Mouse (Mus musculus): ENCODE data around the gene Exosc6.
A peak's percentile ranks its signal among the peaks of the same experiment; 100 is the strongest.
"Not testable (repeated sequence)": the region's sequence is repeated elsewhere in the genome, so short reads cannot be mapped to it uniquely, and the experiment has no call there.

Gene Exosc6

DNA sequence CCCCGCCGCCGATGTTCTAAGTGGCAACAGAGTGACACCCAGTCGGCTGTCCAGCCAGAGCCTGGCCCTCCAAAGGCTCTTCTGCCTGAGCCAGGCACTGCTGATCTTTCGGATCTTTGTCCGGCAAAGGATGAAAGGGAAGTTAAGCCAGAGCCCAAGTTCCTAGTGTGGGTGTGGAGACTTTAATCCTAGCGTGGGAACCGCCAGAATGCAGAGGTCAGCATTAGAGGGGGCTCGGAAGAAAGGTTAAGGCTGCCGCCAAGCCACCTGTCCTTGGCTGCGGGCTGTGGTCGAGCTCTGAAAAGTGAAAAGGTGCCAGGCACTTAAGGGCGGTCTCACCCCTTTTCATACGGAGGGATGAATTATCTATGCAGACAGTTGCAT is 5.5 kb downstream of the Exosc6 start:
- DNase-seq (ENCODE audit: low spot score in 2 of 2) = no peak

DNA sequence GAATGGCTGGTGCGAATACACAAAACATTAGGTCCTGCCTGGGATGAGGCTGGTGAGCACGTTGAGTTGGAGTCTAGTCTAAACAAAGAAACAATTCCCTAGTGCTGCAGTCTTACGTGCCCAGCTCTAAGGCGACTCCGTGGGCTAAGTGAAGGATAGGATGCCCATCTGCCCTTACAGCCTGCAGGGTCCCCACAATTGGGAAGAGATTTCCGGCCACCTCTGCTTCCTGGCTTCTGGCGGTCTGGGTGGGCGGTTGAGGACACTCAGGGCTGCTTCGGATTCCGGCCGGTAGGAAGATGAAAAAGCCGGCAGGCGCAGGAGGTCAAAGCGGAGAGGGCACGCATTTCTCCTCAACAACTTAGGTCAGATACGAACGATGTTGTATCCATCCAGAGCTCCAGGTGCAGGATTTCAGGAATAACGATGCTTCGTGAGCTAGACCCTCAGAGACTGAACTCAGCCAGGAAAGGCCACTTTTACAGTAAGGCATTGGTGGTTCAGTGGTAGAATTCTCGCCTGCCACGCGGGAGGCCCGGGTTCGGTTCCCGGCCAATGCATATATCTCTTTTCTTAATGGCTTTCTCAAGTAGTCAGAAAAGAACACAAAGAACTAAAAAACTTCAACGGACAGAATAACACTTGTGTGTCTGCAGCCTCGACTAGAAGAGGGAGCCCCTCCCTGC is 6.1 kb downstream of the Exosc6 start:
- DNase-seq (ENCODE audit: low spot score in 2 of 2) = peak; percentile 79 to 96

DNA sequence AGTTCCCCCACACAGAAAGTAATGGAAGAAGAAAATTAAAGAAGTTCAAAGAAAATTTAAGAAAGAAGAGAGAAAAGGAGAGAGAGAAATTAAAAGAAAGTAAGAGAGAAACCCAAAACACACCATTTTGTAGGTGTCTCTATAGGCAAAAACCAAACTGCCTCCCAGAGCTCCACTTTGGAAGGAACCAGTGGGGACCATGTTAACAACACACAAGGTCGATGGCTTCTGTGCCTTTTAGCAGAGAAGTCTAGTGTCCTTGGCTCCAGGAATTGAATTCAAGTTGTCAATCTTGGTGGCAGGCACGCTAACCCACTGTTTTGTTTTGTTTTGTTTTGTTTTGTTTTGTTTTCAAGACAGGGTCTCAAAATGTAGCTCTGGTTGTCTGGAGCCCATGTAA is 6.8 kb downstream of the Exosc6 start:
- DNase-seq (ENCODE audit: low spot score in 2 of 2) = no peak

DNA sequence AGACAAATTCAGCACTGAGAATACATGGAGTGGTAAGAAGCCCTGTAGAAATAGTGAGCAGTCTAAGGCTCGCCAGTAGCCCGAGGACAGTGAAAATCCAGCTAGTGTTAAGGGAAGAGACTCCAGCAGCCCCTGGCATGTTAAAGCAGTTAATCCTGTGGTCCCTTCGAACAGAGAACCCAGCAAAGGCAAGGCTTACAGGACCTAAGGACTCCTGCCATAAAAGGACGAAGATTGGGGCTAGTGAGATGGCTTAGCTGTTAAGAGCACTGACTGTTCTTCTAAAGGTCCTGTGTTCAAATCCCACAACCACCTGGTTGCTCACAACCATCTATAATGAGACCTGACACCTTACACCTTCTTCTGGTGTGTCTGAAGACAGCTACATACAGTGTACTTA is 10.2 kb downstream of the Exosc6 start:
- no peak for DNase-seq (ENCODE audit: low spot score in 2 of 2)

DNA sequence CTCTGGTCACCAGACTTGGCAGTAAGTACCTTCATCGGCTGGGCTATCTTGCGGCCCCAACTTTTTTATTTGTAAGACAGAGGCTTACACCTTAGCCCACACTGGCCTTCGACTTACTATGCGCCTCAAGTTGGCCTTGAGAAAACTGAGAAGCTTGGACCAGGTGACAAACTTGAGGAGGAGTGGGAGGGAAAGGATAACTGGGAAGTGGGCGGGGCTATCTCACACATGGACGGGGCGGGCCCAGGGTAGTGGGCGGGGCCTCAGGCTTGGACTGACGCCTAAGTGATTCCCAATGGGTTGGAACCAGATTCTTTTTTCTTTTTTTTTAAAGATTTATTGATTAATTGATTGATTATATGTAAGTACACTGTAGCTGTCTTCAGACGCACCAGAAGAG is 11.3 kb downstream of the Exosc6 start:
- no peak for DNase-seq (ENCODE audit: low spot score in 2 of 2)

DNA sequence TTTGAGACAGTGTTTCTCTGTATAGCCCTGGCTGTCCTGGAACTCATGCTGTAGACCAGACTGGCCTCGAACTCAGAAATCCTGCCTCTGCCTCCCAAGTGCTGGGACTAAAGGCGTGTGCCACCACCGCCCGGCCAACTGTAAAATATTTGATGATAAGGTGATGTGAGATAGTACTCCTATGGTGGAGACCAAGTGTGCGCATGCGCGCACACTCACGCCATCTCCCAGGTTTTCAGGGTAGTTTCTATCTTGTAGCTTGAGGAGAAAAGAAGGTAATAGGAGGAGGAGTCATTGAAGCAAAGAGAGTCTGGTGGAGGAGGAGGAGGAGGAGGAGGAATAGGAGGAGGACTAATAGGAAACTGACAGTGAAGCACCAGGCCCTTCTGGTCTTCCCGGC is 12.5 kb downstream of the Exosc6 start:
- not testable (repeated sequence) for DNase-seq (ENCODE audit: low spot score in 2 of 2)

DNA sequence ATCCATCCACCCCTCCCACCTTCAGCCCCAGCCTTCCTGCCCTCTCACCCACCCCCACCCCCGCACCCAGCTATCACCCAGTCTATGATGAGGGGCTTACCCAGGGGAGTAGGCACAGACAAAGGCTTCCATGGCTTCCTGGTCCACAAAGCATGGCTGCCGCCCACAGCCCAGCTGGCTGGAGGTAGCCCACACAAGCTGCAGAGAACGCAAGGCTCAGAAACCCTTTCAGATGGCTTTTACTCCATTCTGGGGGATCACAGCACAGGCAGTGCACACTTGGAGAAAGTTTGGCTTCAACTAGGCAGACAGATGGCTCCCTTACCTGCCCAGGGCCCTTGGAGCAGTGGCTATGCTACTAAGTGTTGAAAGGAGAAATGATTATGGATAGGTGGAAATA is 19.8 kb downstream of the Exosc6 start:
- peak in 1 of 2 experiments; percentile 73 for DNase-seq (ENCODE audit: low spot score in 2 of 2)

DNA sequence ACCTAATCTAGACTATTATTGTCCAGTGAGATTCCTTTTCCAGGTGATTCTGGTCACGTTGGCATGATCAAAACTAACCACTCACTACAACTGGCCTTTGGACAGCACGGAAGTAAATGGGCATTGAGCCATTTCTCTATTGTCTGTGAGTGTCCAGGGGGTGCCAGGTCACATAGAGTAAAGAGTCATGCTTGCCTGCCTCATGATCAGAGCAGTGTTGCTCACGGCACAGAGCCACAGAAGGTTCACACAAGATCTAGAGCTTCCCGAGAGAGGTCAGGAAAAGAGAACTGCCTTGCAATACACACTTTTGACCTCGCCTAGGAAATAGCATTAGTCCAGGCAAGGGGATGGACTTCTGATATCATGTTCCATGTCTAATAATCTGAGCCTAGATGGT is 23.3 kb downstream of the Exosc6 start:
- no peak for DNase-seq (ENCODE audit: low spot score in 2 of 2)

DNA sequence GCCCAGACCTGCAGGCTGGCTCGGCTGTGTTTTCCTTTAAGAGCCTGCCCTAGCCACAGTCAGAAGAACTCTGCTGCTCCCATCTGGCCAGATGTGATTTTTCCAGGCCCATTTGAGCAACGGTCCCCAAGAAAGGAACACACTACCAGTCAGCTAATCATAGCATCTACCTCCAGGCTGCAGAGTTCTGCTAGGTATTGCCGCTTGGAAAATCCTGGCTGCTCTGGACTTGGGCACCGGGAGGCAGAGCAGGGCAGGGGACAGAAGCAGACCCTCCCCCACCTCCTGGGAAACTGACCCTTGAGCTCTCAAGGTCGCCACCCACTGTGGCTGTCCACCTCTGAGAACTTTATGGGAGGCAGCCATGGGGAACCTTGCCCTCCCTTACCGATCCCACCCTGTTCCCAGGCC is 23.7 kb downstream of the Exosc6 start:
- no peak for DNase-seq (ENCODE audit: low spot score in 2 of 2)

DNA sequence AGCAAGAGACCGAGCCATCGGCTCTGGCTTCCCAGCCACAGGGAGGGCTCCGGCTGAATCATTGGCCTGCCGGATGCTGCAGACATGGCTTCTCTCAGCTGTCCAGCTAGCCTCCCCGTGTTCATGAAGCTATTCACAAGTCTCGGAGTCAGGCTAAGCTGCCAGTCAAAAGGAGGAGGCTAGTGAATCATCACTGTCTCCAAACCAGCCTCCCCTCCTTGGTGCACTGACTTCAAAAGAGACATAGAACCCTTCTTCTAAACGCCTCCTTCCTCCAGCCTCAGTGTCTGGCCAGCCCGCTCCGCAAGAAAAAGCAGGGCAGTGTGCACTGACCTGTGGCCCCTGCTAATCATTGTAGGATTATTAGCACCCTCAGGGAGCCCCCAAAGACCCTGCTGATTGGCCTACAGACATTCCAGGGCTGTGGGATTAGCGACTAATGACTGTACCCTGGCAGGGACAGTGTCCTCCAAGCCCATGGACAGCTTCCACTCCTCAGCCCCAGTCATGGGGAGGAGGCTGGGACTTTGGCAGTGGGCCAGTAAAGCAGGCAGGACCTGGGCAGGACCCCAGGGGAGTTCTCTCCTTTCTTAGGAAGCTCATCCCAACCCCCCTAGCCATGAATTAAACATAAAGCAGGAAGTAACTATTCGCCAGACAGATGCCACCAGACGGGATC is 25.6 kb downstream of the Exosc6 start:
- DNase-seq (ENCODE audit: low spot score in 2 of 2) = no peak

DNA sequence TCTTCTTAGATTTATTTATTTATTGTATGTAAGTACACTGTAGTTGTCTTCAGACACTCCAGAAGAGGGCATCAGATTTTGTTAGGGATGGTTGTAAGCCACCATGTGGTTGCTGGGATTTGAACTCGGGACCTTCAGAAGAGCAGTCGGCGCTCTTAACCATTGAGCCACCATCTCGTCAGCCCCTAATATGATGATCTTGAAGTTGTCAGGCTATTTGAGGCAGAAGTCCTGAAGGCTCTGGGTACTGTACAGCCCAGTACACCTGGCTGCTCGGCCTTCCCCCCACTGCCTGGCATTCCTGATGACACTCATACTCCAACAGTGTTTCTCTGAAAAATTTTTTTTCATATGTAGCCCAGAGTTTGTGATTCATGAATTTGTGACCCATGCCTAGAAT is 27.8 kb downstream of the Exosc6 start:
- not testable (repeated sequence) for DNase-seq (ENCODE audit: low spot score in 2 of 2)

DNA sequence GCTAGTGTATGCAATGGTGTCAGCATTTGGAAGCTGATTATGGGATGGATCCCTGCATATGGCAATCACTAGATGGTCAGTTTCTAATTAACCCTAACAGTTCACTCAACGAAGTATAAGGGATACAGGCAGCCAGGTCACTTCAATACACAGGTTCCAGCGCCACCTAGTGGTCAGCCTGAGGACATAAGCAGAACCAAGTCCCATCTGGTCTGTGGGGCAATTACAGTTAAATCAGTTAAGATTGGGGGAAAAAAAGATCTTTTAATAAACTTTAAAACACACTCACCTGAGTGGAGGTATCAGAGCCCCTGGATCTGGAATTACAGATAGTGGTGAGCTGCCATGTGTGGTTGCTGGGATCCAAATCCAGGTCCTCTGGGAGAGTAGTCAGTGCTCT is 34.0 kb downstream of the Exosc6 start:
- peak; percentile 16 to 50 for DNase-seq (ENCODE audit: low spot score in 2 of 2)

DNA sequence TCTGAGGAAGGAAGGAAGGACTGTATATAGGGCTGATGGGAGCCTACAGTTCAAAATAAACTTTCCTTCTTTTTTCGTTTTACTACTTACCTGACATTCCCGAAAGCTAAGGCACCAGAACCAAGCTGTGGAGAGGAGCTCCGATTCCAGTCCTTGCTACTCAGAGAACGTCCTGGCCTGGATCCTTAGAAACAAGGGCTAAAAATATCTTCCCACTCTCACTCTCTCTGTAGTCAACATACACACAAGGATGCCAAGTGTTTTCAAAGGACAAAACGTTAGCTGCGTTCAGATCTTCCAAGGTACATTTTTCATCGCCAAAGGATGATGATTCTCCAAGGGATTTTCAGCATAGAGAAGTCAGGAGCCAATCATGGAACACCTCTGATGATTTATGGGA is 35.6 kb downstream of the Exosc6 start:
- peak in 1 of 2 experiments; percentile 16 for DNase-seq (ENCODE audit: low spot score in 2 of 2)

DNA sequence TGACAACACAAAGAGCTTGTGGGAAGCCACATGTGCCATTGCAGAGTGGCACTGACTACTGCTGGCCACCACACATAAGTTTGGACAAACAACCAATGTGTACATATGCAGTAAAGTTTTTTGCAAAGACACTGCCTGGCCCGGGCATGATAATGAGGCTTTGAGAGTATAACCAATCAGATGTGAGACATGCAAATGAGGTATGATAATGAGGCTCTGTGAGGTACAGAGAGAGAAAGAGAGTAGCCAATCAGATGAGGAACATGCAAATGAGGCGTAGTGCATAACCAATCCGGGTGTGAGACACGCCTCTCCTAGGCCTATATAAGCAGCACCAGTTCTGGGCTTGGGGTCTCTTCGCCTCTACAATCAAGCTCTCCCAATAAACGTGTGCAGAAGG is 36.2 kb downstream of the Exosc6 start, which contains the start of gene Clec18a:
TSS of gene Clec18a (minus strand) at position 101 of the 400 bp plus-strand sequence.
- not testable (repeated sequence) for DNase-seq (ENCODE audit: low spot score in 2 of 2)

DNA sequence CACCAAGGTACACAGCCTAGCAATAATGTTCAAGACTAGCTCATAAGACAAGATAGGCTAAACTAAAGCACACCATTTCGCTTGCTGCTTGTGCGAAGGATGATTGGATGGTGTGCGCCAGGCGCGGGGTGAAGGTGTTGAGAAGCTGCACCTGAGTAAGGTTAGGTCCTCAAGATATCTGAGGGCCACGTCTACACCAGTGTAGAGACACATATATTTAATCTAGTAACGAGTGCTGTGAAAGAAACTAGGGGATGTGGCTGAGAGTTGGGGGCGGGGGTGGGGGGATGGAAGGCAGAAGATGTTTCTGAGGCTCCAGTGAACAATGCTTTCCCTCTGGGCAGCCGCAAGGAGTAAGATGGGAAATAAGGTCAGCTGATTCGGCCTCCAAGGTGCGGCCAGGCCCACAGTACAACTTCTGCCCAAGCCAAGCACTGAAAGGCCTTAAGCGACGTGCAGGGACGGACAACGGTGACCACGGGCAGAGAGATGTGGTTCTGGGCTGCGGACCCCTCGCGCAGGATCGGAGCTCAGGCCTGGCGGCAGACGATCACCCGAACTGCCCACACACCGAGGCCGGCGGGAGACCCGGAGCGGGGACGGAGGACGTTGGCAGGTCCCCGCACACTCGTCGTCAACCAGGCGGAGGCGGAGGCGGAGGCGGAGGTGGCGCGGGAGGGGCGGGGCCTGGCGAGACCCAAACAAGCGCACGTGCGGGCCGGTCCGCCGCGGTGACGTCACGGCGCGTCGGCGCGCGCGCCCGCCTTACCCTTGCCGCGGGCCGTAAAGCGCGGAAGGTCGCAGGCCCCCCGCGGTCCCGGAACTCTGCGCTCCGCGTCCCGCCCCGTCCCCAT is 38.0 kb downstream of the Exosc6 start, which contains the start of gene Pdpr:
TSS of gene Pdpr (plus strand) at position 766 of the 854 bp plus-strand sequence.
- peak; percentile 71 to 85 for DNase-seq (ENCODE audit: low spot score in 2 of 2)

DNA sequence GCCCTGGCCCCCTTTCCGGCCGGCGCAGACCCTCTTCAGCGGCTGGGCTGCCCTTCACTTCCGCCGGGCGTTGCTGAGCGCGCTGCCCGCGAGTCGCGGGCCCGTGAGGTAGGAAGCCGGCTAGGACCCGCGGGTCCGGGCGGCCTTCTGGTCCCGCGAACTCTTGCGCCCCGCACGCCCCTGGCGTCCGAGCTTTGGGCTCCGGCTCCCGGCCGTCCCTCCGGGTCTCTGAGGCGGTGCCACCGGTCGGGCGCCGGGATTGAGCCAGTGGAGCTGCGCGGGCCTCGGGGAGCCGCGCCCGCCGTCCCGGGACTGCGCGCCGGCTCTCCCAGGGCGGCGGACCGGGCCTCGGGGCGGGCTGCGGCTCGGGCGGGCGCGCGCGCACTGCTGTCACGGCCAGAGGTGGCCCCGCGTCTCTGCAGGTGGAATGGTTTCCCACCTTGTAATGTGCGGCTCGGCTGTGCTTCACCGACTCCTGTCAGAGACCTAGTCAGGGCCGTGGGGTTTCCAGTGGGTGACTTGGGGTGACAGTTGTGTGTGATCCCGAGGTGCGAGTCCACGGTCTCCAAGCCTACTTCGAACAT is 38.7 kb downstream of the Exosc6 start:
- peak in 1 of 2 experiments; percentile 13 for DNase-seq (ENCODE audit: low spot score in 2 of 2)
